Mouse (Mus musculus) right cerebral cortex, postnatal 4 days (tissue): ENCODE data around the gene Hagh.
A peak's percentile ranks its signal among the peaks of the same experiment; 100 is the strongest.

Experiments used
- DNase-seq: peaks from one replicate; pipeline ENCODE4 v3.0.0-alpha.2; 2022

Gene Hagh

GRCm38 (mm10) chr17:24850773-24851127, 10.8 kb downstream of the Hagh start:
- no peak for DNase-seq

- DNase-seq = no peak
These were observed 11.6 kb downstream of the Hagh start for GRCm38 (mm10) chr17:24851381-24852125.

- DNase-seq = no peak
These were observed 16.0 kb downstream of the Hagh start for GRCm38 (mm10) chr17:24855838-24856464.

GRCm38 (mm10) chr17:24856589-24856988, 16.6 kb downstream of the Hagh start:
- no peak for DNase-seq

GRCm38 (mm10) chr17:24857831-24858470, 18.0 kb downstream of the Hagh start:
- DNase-seq = no peak

GRCm38 (mm10) chr17:24858967-24859366, 19.0 kb downstream of the Hagh start:
- DNase-seq = no peak

GRCm38 (mm10) chr17:24860076-24860475, 20.1 kb downstream of the Hagh start:
- DNase-seq = no peak

- DNase-seq = no peak
These were observed 21.8 kb downstream of the Hagh start for GRCm38 (mm10) chr17:24861785-24862184.

GRCm38 (mm10) chr17:24865776-24866175, 25.8 kb downstream of the Hagh start, which contains the start of gene Igfals:
Gene Igfals, plus strand, starts transcription at chr17:24865997.
- no peak for DNase-seq

- DNase-seq = no peak
These were observed 28.0 kb downstream of the Hagh start for GRCm38 (mm10) chr17:24867914-24868313.

- no peak for DNase-seq
These were observed 33.9 kb downstream of the Hagh start for GRCm38 (mm10) chr17:24873695-24874404.

- no peak for DNase-seq
These were observed 34.4 kb downstream of the Hagh start for GRCm38 (mm10) chr17:24874405-24874745.

- no peak for DNase-seq
These were observed 35.0 kb downstream of the Hagh start for GRCm38 (mm10) chr17:24874989-24875388.

- no peak for DNase-seq
These were observed 37.6 kb downstream of the Hagh start for GRCm38 (mm10) chr17:24877336-24878116.

- DNase-seq = no peak
These were observed 38.1 kb downstream of the Hagh start for GRCm38 (mm10) chr17:24878117-24878397.

GRCm38 (mm10) chr17:24878531-24878930, 38.6 kb downstream of the Hagh start:
- DNase-seq = no peak

GRCm38 (mm10) chr17:24881738-24882440, 41.9 kb downstream of the Hagh start:
- DNase-seq = no peak

- no peak for DNase-seq
These were observed 44.4 kb downstream of the Hagh start for GRCm38 (mm10) chr17:24884391-24884790.

- no peak for DNase-seq
These were observed 45.6 kb downstream of the Hagh start for GRCm38 (mm10) chr17:24885356-24886133.

GRCm38 (mm10) chr17:24886134-24886931, 46.4 kb downstream of the Hagh start, which contains the start of the genes Nubp2 and Spsb3:
Gene Nubp2, minus strand, starts transcription at chr17:24886349.
Gene Spsb3, plus strand, starts transcription at chr17:24886643.
- peak; percentile 97 for DNase-seq

GRCm38 (mm10) chr17:24886932-24887271, 47.0 kb downstream of the Hagh start:
- no peak for DNase-seq
